Mouse (Mus musculus): ENCODE results near the gene Bfsp1. TPM values are rescaled to one million over a fixed set of nuclear protein-coding genes. Genes with fewer than 3 reads are reported as not detected.

Gene Bfsp1
- total and polyA plus RNA-seq, 3 experiments: 0.25 to 0.27 (median 0.26) TPM

- WGBS: 60% methylated on average over 9 of the region's 9 CpGs
- Histone ChIP-seq H3K36me3 (ENCODE audit: control insufficient read depth, insufficient read depth, low read length) (no peaks in the 10 kb centered on the region), H3K9ac (ENCODE audit: low read depth, low read length) (no peak overlapping the region), H3K27ac (no peak overlapping the region), H3K79me2 (replicated peaks; ENCODE audit: control insufficient read depth, insufficient read depth, low read length) (no peaks in the 10 kb centered on the region), H3K4me3 (no peak overlapping the region), H3K4me1 (ENCODE audit: control insufficient read depth, insufficient read depth, low read length) (no peaks in the 10 kb centered on the region), H3K27me3 (ENCODE audit: control insufficient read depth, insufficient read depth, low read length) (no peaks in the 10 kb centered on the region)
- TF ChIP-seq POLR2A (IDR thresholded peaks at IDR 0.05; ENCODE audit: insufficient read depth, low read depth, low read length) (no peak), CTCF (IDR thresholded peaks at IDR 0.05) (no peak), EP300 (IDR thresholded peaks at IDR 0.05; ENCODE audit: insufficient read depth, low read depth, low read length) (no peak)
- DNase-seq: no peak
- intact Hi-C loops (cut with DNase I): no loop called here
These were observed 55.9 kb downstream of the Bfsp1 start for GRCm38 (mm10) chr2:143806924-143807664.

GRCm38 (mm10) chr2:143806140-143806923, 56.6 kb downstream of the Bfsp1 start:
- Histone ChIP-seq H3K4me3 (no peak overlapping the region), H3K27ac (no peak overlapping the region), H3K4me1 (ENCODE audit: control insufficient read depth, insufficient read depth, low read length) (no peaks in the 10 kb centered on the region), H3K9ac (ENCODE audit: low read depth, low read length) (no peak overlapping the region), H3K36me3 (ENCODE audit: control insufficient read depth, insufficient read depth, low read length) (no peaks in the 10 kb centered on the region), H3K27me3 (ENCODE audit: control insufficient read depth, insufficient read depth, low read length) (no peaks in the 10 kb centered on the region), H3K79me2 (replicated peaks; ENCODE audit: control insufficient read depth, insufficient read depth, low read length) (no peaks in the 10 kb centered on the region)
- no peak for TF ChIP-seq EP300 (IDR thresholded peaks at IDR 0.05; ENCODE audit: insufficient read depth, low read depth, low read length)
- TF ChIP-seq POLR2A (IDR thresholded peaks at IDR 0.05; ENCODE audit: insufficient read depth, low read depth, low read length): no peak
- TF ChIP-seq CTCF (IDR thresholded peaks at IDR 0.05): no peak
- DNase-seq: no peak
- WGBS: 72% methylated on average over 15 of the region's 15 CpGs
- intact Hi-C loops (cut with DNase I): no loop called here

DNA sequence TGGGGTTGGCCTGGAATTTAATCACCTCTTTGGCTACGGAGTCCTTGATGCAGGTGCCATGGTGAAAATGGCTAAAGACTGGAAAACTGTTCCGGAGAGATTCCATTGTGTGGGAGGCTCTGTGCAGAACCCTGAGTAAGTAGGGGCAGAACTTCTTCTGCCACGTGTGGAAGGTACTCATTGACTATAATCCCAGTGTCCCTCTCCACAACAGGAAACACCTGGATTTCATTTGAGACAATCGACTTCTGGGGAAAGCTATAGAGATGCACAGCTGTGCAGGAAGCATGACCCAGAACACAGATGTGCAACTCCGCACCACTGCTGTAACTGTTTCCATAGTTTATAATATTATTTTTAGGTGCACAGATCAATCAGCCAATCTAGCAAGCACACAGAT, 61.9 kb downstream of the Bfsp1 start:
- H3K36me3 ChIP-seq (ENCODE audit: control insufficient read depth, insufficient read depth, low read length): no peaks in the 10 kb centered on the region
- no peak overlapping the region for H3K9ac ChIP-seq (ENCODE audit: low read depth, low read length)
- H3K79me2 ChIP-seq (replicated peaks; ENCODE audit: control insufficient read depth, insufficient read depth, low read length): no peaks in the 10 kb centered on the region
- 41% methylated on average over 5 of the region's 5 CpGs for WGBS
- H3K27me3 ChIP-seq (ENCODE audit: control insufficient read depth, insufficient read depth, low read length): no peaks in the 10 kb centered on the region
- H3K4me3 ChIP-seq: no peak overlapping the region
- H3K27ac ChIP-seq: no peak overlapping the region
- DNase-seq: no peak
- no peak for TF ChIP-seq CTCF (IDR thresholded peaks at IDR 0.05)
- TF ChIP-seq EP300 (IDR thresholded peaks at IDR 0.05; ENCODE audit: insufficient read depth, low read depth, low read length): no peak
- no peak for TF ChIP-seq POLR2A (IDR thresholded peaks at IDR 0.05; ENCODE audit: insufficient read depth, low read depth, low read length)
- intact Hi-C loops (cut with DNase I): no loop called here
- H3K4me1 ChIP-seq (ENCODE audit: control insufficient read depth, insufficient read depth, low read length): no peaks in the 10 kb centered on the region

- WGBS: 72% methylated on average over 4 of the region's 4 CpGs
- DNase-seq: no peak
- intact Hi-C loops (cut with DNase I): no loop called here
- Histone ChIP-seq H3K4me3 (no peak overlapping the region), H3K36me3 (ENCODE audit: control insufficient read depth, insufficient read depth, low read length) (no peaks in the 10 kb centered on the region), H3K79me2 (replicated peaks; ENCODE audit: control insufficient read depth, insufficient read depth, low read length) (no peaks in the 10 kb centered on the region), H3K27ac (no peak overlapping the region), H3K27me3 (ENCODE audit: control insufficient read depth, insufficient read depth, low read length) (no peaks in the 10 kb centered on the region), H3K9ac (ENCODE audit: low read depth, low read length) (no peak overlapping the region), H3K4me1 (ENCODE audit: control insufficient read depth, insufficient read depth, low read length) (no peaks in the 10 kb centered on the region)
- no peak for TF ChIP-seq EP300 (IDR thresholded peaks at IDR 0.05; ENCODE audit: insufficient read depth, low read depth, low read length)
- no peak for TF ChIP-seq CTCF (IDR thresholded peaks at IDR 0.05)
- TF ChIP-seq POLR2A (IDR thresholded peaks at IDR 0.05; ENCODE audit: insufficient read depth, low read depth, low read length): no peak
These were observed 66.5 kb downstream of the Bfsp1 start for GRCm38 (mm10) chr2:143796335-143797013.

DNA sequence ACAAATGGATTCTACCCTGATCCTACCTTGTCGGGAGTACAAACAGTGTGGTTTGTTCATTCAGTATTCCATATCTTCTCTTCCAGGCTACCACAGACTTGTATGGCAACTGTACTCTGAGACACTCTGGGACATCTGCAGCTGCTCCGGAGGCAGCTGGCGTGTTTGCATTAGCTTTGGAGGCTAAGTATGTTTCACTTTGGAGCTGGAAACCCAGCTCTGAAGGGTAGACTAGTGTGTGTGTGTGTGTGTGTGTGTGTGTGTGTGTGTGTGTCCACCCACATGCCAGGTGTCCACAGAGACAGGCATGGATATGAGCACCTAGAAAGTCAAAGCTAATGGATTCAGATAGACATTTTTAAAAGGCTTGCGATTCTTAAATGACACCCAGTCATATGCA, 67.1 kb downstream of the Bfsp1 start:
- intact Hi-C loops (cut with DNase I): no loop called here
- H3K9ac ChIP-seq (ENCODE audit: low read depth, low read length): no peak overlapping the region
- H3K79me2 ChIP-seq (replicated peaks; ENCODE audit: control insufficient read depth, insufficient read depth, low read length): no peaks in the 10 kb centered on the region
- TF ChIP-seq EP300 (IDR thresholded peaks at IDR 0.05; ENCODE audit: insufficient read depth, low read depth, low read length) (no peak), POLR2A (IDR thresholded peaks at IDR 0.05; ENCODE audit: insufficient read depth, low read depth, low read length) (no peak), CTCF (IDR thresholded peaks at IDR 0.05) (no peak)
- H3K4me3 ChIP-seq: no peak overlapping the region
- WGBS: 82% methylated on average over 4 of the region's 4 CpGs
- no peaks in the 10 kb centered on the region for H3K4me1 ChIP-seq (ENCODE audit: control insufficient read depth, insufficient read depth, low read length)
- DNase-seq: no peak
- H3K27me3 ChIP-seq (ENCODE audit: control insufficient read depth, insufficient read depth, low read length): no peaks in the 10 kb centered on the region
- no peaks in the 10 kb centered on the region for H3K36me3 ChIP-seq (ENCODE audit: control insufficient read depth, insufficient read depth, low read length)
- no peak overlapping the region for H3K27ac ChIP-seq

All from heart, adult 2 months (tissue).